Mouse (Mus musculus) lung, adult 2 months (tissue): ENCODE measurements around the gene Anks1. TPM values are rescaled to one million over a fixed set of nuclear protein-coding genes. Genes with fewer than 3 reads are reported as not detected.
A peak's percentile ranks its signal among the peaks of the same experiment; 100 is the strongest.

Experiments used
- DNase-seq: peaks from one replicate; pipeline ENCODE4 v3.0.0; 2022
- H3K4me1 ChIP-seq: fragments of 200-500 bp; 2 replicates; pipeline ENCODE4 v1.6.1; 2011; ENCODE audit warnings: low read length; ENCODE audit not compliant: control insufficient read depth, insufficient read depth
- H3K4me3 ChIP-seq: fragments of 200-500 bp; replicated peaks from 2 replicates; pipeline ENCODE3; 2011; ENCODE audit warnings: low read depth, mild to moderate bottlenecking, control low read depth, low read length; ENCODE audit errors: extremely low read depth
- CTCF ChIP-seq: fragments of 200-500 bp; IDR thresholded peaks from 2 replicates; pipeline ENCODE4 v1.5.1; 2011; ENCODE audit warnings: mild to moderate bottlenecking, low read length, control low read depth; ENCODE audit not compliant: insufficient read depth
- POLR2A ChIP-seq: fragments of 200-500 bp; IDR thresholded peaks from 2 replicates; pipeline ENCODE4 v1.6.1; 2011; ENCODE audit warnings: low read depth, mild to moderate bottlenecking, control low read depth, low read length, borderline replicate concordance; ENCODE audit errors: extremely low read depth
- WGBS: fragments of 180-500 bp; shearing (Covaris S2); methylation state at CpG from one replicate; pipeline ENCODE4 v1.1.7; 2018; 5-methylcytosine and 5-hydroxymethylcytosine counted together
- polyA plus RNA-seq: library from polyadenylated mRNA; depleted of rRNA; stranded (reverse); fragments of >200 nt; gene quantifications from 2 replicates; pipeline ENCODE4 v1.2.3, GENCODE M21; 2012

The Anks1 gene
- polyA plus RNA-seq, 1 experiment: 89.4 TPM

DNA sequence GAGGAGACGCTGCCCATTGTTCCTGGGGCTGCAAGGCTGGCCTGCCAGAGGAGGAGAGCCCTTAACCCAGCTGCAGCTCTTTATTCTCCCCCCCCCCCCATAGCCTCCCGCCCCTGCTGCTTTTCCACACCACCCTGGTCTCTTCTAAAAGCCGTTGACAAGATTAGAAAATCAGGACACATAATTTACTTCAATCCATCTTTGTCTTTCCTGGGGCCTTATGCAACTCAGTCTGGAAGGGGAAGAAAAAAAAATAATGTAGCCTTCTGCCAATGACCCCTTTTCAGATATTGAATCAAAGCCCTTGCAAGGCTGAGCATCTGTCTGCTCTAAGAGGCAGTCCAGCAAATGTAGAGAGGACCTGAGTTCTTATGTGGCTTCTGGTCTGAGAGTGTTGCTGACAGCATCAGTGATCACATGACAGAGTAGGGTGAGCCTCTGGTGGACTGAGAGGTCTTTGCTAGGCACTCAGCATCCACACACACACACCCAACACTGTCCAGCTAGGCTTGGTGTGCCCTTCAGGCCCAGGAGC lies 124.0 kb downstream of the Anks1 start:
- peak; percentile 13 for DNase-seq
- no peak overlapping the region for H3K4me3 ChIP-seq
- TF ChIP-seq POLR2A (no peak), CTCF (no peak)
- peaks cover 64% of the 10 kb centered on the region for H3K4me1 ChIP-seq
- 29% methylated on average over 3 of the region's 3 CpGs for WGBS

DNA sequence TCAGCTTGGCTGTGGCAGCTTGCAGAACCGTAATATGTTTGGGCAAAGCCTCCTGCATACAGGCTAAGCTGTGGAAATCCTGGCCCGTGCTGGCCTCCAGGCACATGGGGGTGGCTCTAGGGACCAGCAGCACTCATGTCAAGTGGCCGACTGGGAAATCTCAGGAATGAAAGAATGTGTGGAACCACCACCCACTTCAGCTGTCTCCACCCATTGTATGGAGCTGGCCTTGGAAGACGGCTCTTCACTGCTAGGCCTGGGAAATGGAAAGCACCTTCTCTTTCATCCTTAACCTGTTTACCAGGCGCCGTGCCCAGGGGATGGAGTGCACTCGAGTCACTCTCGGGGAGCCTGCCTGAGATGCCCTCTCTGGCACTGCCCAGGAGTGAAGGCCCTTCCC lies 125.9 kb downstream of the Anks1 start:
- Histone ChIP-seq H3K4me1 (peaks cover 59% of the 10 kb centered on the region), H3K4me3 (no peak overlapping the region)
- WGBS: 43% methylated on average over 8 of the region's 8 CpGs
- DNase-seq: peak; percentile 84
- TF ChIP-seq CTCF (no peak), POLR2A (no peak)

GRCm38 (mm10) chr17:28036813-28037756 lies 128.0 kb downstream of the Anks1 start:
- Histone ChIP-seq H3K4me3 (no peak overlapping the region), H3K4me1 (peaks cover 42% of the 10 kb centered on the region)
- peak; percentile 6 for DNase-seq
- 79% methylated on average over 14 of the region's 14 CpGs for WGBS
- TF ChIP-seq POLR2A (no peak), CTCF (no peak)

DNA sequence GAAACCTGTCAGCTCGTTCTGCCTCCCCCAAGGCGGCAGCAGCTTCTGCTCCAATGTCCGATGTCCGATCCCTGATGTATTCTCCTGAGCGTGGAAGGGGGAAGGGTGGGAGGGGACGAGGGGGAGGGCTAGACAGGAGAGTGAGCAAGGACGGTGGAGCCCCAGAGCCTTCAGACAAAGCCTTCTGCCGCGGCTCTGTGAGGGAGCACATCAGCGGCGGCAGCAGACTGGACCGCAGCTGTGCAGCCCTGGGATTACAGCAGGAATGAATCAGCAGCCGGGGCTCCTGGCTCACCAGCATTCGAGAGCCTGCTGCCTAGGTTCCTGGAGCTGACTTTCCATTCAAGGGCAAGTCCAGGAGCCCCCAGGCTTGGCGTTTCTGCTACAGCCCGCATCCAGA lies 131.5 kb downstream of the Anks1 start:
- no peak overlapping the region for H3K4me3 ChIP-seq
- TF ChIP-seq CTCF (no peak), POLR2A (no peak)
- WGBS: 73% methylated on average over 16 of the region's 16 CpGs
- no peak for DNase-seq
- H3K4me1 ChIP-seq: peaks cover 26% of the 10 kb centered on the region

- Histone ChIP-seq H3K4me1 (peaks cover 23% of the 10 kb centered on the region), H3K4me3 (no peak overlapping the region)
- DNase-seq: no peak
- no peak for TF ChIP-seq CTCF
- TF ChIP-seq POLR2A: no peak
- 88% methylated on average over 13 of the region's 13 CpGs for WGBS
These were observed 132.2 kb downstream of the Anks1 start for GRCm38 (mm10) chr17:28041298-28041697.

DNA sequence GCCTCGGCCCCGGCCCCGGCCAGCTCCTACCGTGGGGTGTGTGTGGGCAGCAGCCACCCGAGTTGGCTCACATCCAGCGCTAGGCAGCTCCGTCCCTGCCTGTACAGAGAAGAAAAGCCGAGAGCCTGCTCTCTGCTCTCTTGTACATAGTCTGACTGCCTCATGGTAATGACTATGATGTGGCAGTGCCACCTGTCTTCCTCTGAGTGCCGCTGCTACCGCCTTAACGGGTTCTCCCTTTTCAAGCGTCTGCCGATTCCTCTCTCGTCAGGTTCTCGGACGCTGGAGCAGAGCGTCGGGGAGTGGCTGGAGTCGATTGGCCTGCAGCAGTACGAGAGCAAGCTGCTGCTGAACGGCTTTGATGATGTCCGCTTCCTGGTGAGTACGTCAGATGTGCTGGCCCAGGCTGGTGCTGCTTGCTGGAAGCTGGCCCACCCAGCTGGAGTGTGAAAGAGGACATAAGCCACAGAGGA lies 133.2 kb downstream of the Anks1 start:
- TF ChIP-seq CTCF: peak; percentile 49; the same call in 1 of the 2 replicates
- TF ChIP-seq POLR2A: no peak
- H3K4me3 ChIP-seq: no peak overlapping the region
- DNase-seq: no peak
- 25% methylated on average over 23 of the region's 23 CpGs for WGBS
- peaks cover 18% of the 10 kb centered on the region for H3K4me1 ChIP-seq

GRCm38 (mm10) chr17:28047017-28047416 lies 137.9 kb downstream of the Anks1 start:
- TF ChIP-seq POLR2A (no peak), CTCF (no peak)
- no peak for DNase-seq
- Histone ChIP-seq H3K4me1 (peaks cover 12% of the 10 kb centered on the region), H3K4me3 (no peak overlapping the region)
- WGBS: 89% methylated on average over 5 of the region's 5 CpGs

GRCm38 (mm10) chr17:28047520-28047919 lies 138.4 kb downstream of the Anks1 start:
- TF ChIP-seq CTCF (no peak), POLR2A (no peak)
- no peak for DNase-seq
- H3K4me3 ChIP-seq: no peak overlapping the region
- WGBS: 76% methylated on average over 5 of the region's 5 CpGs
- peaks cover 9% of the 10 kb centered on the region for H3K4me1 ChIP-seq

GRCm38 (mm10) chr17:28048425-28048824 lies 139.3 kb downstream of the Anks1 start:
- 0 out of 2 replicates have a peak, but pooled peaks cover 2% of the 10 kb centered on the region for H3K4me1 ChIP-seq
- no peak for DNase-seq
- TF ChIP-seq CTCF (peak; percentile 85), POLR2A (no peak)
- WGBS: 33% methylated on average over 4 of the region's 4 CpGs
- no peak overlapping the region for H3K4me3 ChIP-seq

DNA sequence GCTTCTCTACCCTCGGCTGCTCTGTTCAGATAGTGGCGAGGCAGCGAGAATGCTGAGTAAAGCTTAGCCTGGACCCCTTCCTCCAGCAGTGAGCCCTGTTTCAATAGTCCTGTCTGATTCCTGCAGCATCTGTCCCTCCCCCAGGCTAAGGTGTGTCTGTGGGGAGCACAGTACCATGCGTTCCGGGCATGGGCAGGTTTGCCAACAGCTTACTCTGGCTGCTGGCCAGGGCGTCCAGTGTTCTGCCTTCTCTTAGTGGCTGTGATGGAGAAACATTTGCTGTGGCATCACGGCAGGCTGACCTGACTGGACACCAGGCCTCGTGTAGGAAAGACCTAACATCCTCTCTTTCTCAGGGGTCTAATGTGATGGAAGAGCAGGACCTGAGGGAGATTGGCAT lies 141.1 kb downstream of the Anks1 start:
- Histone ChIP-seq H3K4me1 (0 out of 2 replicates have a peak, but pooled peaks cover 2% of the 10 kb centered on the region), H3K4me3 (no peak overlapping the region)
- DNase-seq: peak; percentile 55
- TF ChIP-seq POLR2A (no peak), CTCF (no peak)
- 78% methylated on average over 8 of the region's 8 CpGs for WGBS
